Mouse (Mus musculus): ENCODE measurements at regions not wholly inside any gene's neighbourhood (a gene's known extent, or its start where the extent isn't known, plus 50 kb on each side); places are given as distances from the start of the nearest gene placed in this dataset.

DNA sequence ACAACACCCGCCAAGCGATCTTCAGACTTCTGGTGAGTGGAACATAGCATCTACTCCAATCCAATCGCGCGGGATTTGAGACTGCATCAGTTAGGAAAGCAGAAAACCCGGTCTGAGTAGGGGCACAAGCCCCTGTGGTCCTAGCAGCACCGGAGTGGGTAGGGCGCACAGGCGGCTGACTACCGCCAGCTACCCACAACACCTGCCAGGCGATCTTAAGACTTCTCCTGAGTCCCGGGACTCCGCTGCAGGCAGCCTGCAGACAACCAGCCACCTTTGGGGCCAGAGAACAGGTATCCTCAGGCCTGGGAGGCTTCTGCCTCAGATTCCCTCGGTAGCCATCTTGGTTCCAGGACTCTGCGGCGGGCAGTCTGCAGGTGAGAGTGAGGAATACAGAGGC is 208.2 kb upstream of the Pdzrn3 start:
- DNase-seq (ENCODE audit: low spot score), result no peak

DNA sequence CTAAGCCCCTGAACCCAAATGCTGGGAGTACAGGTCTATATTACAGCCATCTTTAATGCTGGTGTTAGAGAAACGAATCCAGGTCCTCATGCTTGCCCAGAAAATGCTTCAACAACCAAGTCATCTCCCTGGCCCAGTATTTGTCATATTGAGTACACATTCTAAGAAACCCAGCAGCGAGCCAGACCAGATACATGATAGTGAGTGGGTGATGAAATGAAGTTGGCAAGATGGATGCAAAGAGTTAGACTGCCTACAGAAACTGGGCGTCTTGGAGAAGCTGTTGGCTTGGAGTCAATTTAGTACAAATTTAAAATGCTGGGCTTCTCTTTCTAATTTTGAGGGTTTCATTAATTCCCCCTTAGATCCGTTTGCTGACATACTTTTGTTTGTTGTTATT is 203.1 kb upstream of the Pdzrn3 start:
- DNase-seq (ENCODE audit: low spot score), result no peak

DNA sequence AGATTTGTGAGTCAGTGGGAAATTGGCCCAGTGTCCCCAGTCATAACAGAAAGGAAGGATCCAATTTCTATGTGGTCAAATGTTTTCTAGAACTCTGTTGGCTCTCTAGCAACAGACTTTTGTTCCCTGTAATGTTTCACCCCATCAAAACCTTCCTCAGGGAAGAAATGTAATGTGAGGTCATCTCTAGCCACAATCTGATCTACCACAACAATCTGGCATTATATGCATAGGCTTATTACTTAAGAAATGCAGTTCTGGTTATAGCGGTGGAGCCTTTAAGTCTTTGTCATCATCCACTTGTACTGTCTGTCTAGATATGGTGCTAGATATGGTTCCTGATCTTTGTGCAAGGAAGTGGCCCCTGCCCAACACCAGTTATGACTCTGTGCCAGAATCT is 178.4 kb upstream of the Pdzrn3 start:
- DNase-seq (ENCODE audit: low spot score), result no peak

DNA sequence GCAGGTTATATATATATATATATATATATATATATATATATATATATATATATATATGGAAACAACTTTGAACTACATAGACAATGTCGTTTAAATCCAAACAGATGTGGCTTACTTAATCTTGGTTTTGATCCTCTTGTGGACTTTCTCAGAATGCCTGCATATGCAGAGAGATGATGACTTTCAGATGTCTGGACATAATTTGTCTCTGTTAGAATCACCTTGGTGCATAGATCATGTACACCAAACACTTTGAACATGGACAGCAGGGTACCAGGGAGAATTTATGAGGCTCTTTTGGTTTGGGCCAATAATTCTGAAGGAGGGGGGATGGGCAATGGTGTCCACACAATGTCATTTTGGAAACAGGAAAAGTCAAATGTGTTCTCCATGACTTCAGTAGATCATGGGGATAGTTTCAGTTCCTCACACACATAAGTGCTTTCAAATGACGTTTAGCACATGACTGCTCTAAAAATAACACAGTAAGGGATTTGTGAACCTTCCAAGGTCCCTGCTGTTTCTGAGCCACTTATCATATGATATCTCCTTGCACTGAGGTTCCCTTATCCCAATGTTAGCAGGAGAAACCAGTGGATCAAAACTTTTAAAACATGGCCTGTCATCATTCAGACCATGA is 177.4 kb upstream of the Pdzrn3 start:
- DNase-seq (ENCODE audit: low spot score), result no peak

DNA sequence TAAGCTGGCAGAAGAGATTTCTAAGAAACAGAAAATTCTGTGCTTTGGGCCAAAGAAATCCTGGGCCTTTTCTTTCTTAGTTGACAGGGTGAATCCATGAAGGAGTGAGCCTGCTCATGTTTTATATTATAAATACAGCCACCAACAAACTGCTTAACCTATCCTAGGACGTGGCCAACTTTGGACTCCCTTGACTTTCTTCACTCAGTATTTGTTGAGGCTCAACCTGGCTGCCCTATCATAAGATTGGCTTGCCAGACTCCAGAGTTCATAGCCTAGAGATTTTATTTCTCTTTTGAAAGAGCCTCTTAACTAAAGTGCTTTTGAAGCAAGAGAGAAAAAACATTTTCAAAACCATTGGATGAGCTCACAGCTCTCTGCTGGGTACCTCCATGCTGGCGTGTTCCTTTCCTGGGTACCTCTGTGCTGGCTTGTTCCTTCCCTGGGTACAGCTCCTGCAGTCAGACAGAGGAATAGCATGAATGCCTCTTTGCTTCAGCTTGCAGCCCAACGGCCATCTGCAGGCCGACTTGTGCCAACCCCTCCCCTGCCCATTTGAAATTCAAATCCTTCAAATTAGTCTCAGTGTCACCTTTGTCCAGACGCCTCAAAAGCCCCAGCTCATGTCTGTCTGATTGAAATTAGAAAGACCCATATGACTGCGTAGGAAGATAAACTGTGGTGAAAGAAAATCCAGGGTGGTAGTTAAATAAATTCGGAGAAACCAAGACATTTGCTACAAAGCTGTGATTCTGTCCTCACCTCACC is 173.0 kb upstream of the Pdzrn3 start:
- no peak for DNase-seq (ENCODE audit: low spot score)

DNA sequence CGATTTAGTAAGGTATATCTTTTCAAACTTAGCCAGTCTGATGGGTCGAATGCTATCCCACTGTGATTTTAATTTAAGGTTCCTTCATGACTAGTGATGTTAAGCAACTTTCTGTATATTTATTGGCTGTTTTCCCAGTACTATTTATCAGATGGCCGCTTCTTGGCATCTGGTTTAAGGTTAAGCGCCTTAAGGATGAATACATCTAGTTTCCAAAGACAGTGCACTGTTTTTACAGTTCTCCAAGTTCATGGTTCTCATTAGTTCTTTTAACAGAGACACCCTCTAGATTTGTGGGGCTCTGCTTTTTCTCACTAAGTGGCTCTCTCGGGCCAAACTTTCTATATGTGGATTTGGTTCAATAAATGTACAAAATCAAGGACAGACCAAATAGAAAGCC is 159.9 kb upstream of the Pdzrn3 start:
- DNase-seq (ENCODE audit: low spot score), result no peak

DNA sequence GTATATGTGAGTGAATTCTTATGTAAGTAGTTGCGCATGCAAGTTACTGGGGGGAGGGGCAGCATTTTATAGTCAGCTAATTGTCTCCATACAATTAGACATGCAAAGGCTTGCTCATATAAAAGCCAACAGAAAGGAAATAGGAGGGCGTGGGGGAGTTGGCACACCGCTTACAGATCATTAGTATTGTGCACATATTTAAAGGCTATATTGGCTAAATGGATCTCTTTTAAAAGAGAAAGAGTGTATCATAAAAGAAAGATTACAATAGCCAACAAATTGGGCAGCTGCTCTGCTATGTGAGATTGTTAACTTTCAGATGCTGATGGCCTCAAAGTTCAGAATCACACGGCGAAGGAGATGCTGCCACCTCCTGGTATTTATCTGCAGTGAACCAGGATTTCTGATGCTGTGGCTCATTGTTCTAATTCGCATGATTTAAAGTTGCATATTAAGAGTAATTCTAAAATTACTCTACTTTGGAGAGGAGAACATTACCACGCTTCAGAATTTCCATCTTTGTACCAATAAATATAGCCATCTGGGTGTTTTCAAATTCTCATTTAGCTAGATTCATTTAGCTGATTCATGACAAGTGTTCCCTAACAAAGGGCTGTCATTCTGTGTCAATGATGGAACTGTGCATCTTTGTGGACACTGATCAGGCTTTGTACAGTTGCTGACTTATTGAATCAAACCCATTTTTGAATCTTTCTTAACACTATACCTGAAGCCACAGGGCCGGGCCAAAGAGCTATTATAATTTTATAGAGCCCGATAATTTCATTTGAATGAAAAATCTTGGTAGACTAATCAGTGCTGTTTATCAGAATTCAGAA is 156.7 kb upstream of the Pdzrn3 start:
- no peak for DNase-seq (ENCODE audit: low spot score)

DNA sequence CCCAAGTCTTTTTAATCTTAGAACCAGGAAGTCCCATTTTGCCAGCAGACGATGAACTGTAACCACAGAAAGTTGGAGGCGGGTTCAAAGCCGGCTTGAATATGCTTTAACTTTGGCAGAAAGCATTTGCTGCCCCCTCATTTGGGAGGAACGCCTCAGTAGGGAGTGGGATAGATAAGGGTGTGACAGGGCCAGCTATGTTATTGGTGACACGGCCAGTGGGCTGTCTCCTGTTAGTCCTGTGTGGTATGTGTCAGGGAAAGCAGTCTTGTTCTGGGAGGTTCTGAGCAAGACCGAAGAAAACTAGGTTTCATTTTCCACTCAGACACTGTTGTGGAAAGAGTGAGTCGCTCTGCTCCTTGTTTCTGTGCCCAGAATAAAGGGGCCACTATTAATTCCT is 154.7 kb upstream of the Pdzrn3 start:
- DNase-seq (ENCODE audit: low spot score), result no peak

DNA sequence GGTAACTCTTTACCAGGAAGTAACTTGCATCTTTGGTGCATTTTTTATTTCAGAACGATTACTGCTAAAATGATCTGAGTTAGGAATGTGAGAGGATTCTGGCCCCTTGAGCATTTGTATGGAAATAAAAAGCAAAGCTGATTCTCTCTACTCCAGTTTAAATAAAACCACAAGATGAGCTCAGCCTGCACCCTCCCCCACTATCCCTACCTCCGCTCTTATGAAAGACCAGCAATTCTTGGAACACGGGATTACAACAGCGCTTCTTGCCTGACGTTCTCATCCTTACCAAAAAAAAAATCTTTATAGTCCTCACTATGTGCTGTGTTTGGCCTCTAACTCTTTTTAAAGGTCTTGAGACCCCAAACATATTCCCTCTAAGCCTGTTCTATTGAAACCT is 154.2 kb upstream of the Pdzrn3 start:
- DNase-seq (ENCODE audit: low spot score), result no peak

DNA sequence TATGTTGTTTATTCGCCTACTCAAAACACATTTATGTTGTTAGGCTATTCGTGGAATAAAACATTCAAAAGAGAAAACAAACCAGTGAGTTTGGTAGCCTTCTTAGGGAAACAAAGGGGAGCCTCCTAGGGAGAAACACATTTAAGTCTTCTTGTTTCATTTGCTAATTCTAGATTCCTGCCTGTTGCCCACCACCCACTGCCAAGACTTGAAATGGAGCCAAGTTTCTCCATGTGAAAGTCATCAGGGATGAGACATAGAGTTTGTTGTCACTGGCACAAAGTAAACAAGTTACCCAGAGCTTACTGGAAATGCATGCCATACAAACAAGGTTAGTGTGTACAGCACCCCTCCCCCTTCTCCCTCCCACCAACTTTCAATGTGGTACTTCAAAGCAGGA is 147.4 kb upstream of the Pdzrn3 start:
- DNase-seq (ENCODE audit: low spot score), result no peak

DNA sequence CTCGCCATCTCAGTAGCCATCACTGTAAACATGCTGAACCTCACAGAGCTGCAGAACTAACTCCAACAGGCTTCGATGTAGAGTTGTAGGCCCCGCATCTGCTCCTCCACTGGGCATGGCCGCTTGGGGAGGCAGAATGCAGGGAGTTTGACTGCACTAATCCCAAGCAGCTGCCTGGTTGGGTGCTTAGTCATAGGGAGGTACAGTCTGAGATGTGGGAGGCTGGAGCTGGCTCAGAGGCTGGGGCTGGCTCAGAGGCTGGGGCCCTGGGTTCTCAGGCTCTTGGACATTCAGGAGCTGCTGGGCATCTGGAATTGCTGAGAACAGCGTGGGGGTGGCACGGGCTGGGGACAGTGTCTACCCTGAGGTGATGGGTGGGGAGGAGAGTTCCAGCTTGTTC is 143.6 kb upstream of the Pdzrn3 start:
- DNase-seq (ENCODE audit: low spot score), result no peak

DNA sequence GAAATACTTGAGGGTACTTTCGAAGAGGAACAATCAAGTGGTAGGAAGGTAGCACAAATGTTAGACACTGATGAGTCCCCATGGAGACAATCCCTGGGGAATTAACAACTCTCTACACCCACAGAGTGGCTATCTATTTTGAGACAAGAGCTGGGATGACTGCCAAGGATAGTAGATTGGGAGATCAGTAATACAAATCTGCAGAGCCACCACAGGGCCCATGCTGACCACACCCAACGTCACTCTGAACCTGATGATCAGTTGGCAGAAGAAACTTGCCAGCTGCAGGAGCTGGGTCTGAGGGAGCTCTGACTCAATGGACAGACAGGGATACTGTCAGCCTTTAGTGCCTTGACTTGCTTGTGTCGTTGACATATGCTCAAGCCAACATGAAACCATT is 143.1 kb upstream of the Pdzrn3 start:
- DNase-seq (ENCODE audit: low spot score), result no peak

DNA sequence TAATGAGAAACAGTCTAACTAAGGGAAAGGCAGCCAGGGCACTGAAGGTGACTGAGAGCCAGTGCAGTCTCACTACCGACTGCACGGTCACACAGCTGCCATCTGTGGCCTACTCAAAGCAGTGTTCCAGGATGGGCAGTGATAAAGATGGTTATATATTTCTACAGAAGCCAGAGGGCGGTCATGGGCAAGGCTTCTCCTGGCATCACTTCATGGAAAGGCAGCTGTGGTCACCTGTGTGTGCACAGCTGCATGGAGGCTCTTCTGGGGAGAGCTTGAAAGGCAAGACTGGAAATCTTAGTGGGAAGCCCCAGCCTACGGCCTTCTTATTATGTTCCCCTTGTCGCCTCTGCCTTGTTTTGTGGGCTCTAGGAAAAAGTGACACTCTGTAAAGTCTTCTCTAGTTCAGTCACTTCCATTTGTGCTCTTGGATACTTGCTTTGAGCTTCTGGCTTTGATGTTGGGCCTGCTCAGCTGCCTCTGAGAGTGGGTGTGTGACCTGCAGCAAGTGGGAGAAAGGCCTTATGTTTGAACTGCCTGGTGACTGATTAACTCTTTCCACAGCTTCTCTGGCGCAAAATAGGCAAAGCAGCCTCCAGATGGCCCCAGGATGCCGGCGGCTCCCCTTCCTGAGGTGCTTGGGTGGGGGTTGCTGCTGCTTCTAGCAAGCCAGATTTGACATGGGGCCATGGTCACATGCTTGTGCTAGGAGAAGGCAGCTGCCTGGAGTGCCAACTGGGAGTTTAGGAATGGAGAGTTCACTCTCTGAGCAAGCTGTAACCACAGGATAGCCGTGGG is 141.4 kb upstream of the Pdzrn3 start:
- no peak for DNase-seq (ENCODE audit: low spot score)

DNA sequence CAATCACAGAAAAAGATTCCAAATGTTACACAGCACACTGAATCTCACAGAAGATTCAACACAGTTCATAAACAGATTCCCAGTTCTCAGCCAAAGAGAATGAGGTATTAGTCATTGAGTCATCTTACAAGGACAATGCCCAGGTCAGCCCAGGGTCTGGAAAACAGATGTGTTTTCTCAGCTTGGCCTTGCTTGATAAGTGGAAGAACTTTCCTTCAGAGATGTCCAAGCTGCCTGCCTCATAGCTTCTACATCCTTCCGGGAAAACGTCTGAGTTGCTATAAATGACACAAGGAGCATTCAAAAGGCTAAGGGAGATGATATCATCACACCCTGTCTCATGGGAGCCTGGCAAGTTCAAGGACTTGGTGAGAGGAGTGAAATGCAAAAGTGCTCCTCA is 139.9 kb upstream of the Pdzrn3 start:
- no peak for DNase-seq (ENCODE audit: low spot score)

DNA sequence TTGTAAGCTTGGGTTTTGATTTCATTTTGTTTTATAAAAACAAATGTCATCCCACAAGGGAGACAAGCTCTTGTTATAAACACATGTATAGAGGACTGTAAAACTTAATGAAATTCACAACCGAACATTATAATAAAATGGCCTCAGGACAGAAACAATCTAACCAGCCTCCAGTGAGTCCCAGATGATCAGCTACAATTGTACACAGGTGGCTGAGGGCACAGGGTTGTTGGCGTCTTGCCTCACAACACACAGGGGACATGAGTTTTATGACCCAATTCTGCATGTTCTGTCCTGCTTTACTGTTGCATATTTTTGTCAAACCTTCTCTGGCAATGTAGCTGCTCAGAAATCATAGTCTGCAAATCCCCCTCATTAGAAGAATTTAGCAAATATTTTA is 136.0 kb upstream of the Pdzrn3 start:
- no peak for DNase-seq (ENCODE audit: low spot score)

DNA sequence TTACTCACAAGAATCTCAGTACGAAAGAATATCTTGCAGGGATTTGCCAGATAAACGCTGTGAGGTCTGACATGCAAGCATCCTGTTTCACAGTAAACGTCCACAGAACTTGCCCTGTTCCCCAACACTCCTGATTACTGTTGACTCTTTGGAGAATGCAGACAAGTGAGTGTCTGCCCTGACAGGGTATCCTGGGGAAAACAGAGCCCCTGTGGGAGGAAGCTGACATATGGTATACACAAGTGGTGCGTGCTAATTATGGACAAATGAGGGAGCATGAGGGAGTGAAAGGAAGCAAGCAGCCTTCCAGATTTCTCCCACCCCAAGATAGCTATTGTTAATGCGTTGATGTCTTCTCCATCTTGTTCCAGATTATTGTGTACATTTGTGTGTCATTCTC is 124.5 kb upstream of the Pdzrn3 start:
- DNase-seq (ENCODE audit: low spot score), result no peak

DNA sequence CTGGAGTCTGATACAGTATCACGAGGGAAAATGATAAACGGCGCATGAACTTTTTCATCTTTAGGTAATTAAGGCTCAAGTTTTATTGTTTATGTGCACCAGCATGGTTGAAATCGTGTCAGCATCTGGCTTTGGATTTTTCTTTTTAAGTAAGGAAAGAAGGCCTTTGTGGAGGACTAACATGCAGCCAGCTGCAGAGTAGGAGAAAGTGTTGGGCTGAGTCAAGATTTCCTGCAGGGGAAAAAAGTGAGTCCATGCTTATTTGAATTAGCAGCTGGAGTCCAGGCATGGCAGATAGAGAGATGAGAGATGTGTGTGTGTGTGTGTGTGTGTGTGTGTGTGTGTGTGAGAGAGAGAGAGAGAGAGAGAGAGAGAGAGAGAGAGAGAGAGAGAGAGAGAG is 124.0 kb upstream of the Pdzrn3 start:
- no peak for DNase-seq (ENCODE audit: low spot score)

DNA sequence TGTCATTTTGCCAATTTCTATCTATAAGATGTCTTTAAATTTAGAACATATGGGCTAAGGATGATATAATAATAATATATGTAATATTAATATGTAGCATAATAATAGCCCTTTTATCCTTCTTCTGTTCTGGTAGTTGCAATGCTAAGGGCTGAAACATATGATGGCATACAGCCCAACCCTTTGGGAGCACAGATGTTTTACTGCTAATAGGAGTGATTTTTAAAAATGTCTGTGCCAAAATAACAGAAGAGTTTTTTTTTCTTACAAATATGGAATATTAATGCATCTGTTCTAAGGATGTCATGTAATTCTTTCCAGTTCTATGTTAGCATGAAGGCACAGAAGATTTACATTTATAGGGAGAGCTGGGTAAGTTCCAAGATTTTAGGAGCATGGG is 122.5 kb upstream of the Pdzrn3 start:
- no peak for DNase-seq (ENCODE audit: low spot score)

DNA sequence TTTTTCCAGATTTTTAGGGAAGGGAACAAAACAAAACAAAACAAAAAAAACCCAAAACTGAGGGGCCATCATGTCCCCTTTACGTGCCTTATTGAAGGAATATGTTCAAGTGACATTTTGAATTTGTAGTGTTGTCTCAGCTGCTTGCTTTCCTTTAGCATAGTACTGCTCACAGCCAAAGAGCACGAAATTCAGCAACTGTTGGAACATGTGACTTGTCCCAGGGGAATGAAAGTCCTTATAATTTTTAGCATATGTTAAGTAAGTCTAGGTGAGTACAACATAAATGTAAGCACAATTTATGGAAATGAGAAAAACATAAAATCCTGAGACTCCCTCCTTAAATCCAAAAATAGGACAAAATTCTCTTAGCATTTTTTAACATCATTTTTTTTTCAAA is 110.8 kb upstream of the Pdzrn3 start:
- DNase-seq (ENCODE audit: low spot score), result no peak

DNA sequence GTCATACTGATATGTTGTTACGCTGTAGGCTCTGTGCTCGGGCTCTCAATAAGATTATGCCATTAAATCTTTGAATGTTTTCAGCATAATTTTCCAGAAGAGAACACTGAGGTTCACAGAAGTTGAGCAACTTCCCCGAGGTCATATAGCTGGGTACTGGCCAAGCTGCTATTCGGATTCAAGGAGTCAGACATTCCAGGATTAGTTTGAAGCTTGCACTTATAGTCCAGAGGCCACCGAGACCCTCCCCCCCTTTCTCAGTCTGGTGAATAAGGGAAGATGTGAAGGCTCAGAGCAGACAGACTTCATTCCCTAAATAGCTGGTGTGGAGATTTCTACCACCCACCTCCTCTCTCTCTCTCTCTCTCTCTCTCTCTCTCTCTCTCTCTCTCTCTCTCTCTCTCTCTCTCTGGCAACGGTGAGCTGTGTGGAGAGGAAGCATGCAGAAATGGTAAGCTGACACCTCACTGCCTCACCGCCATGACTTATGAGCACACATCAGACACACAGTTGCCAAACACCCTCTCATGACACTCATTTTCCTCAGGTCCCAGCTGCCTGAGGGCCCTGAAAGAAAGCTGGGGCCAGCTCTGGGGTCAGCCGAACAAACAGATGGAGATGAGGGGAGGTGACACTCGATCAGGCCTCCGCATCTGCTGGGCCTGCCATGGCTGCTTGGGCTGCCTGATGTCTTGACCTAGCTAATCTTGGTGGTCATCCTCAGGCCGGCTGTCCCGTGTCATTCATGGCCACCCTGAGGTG is 107.0 kb upstream of the Pdzrn3 start:
- DNase-seq (ENCODE audit: low spot score), result no peak

DNA sequence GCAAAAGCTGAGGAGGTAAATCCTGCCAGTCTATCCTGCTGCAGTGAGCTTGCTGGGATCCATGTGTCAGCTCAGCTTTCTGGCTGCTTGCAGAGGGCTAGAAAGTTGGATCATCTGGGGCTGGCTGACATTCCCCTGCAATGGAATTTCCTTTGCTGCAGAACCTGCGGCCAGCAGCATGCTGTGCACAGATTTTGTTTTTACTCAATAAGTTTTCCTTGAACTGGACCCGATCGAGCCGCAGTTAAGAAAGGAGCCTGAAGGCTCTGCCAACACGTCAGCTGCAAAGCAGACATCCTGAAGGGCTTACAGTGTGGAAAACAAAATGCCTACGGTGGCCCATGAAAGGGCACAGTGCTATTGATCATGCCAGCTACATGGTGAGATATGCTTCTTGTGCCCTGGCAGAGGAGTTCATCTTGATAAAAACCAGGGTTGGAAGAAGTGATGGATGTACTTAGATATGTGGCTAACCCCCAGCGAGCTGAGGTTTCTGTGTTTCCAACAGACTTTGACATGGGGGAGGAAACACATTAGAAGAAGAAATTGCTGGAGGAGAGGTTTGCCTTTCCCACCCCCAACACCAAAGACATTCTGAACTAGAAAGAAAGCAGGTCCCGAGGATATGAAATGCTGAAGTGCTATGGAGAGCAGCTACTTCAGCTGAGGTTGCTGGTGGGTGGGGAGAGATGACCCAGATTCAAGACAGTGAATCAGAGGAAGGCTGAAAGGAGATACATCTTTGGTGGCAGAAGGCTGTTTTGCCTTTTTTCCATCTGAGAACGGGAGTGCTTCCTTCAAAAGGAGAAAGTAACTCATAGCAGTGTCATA is 105.2 kb upstream of the Pdzrn3 start:
- DNase-seq (ENCODE audit: low spot score), result no peak
